Mouse (Mus musculus) frontal cortex, postnatal 36 days (tissue): ENCODE results near the gene Odf3b.

Experiments
- DNase-seq, 2 experiments: peaks; one replicate each; pipeline ENCODE4 v3.0.0; 2022; ENCODE audit warnings: low spot score in 2 of 2

Odf3b gene

DNA sequence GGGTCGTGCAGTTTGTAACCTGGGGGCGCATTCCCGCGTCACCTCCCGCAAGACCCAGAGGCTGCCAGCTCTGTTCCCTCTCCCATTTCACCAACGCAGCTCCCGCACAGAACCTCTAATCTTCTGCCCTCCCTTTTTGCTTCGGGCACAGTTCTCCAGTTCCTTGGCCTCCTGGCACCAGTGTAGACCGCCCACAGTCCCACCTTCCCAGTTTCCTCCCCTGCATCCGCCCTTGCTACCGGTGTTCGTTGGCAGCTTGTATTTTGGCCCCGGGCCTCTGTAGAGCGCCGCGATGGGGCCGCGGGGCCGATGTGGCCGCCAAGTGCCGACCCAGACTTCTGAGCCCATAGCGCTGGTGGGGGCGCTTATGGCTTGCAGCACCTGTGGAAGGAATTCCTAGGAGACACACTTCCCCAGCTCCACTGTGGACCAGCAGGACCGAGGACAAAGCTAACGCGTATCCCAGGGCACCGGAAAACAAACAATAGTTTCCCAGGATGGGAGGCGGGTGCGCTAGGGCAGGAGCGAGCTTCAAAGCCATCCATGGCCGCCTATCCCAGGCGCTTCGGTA is at the start of gene Odf3b:
TSS of gene Odf3b (minus strand) at position 452 of the 571 bp plus-strand sequence.
- no peak for DNase-seq

DNA sequence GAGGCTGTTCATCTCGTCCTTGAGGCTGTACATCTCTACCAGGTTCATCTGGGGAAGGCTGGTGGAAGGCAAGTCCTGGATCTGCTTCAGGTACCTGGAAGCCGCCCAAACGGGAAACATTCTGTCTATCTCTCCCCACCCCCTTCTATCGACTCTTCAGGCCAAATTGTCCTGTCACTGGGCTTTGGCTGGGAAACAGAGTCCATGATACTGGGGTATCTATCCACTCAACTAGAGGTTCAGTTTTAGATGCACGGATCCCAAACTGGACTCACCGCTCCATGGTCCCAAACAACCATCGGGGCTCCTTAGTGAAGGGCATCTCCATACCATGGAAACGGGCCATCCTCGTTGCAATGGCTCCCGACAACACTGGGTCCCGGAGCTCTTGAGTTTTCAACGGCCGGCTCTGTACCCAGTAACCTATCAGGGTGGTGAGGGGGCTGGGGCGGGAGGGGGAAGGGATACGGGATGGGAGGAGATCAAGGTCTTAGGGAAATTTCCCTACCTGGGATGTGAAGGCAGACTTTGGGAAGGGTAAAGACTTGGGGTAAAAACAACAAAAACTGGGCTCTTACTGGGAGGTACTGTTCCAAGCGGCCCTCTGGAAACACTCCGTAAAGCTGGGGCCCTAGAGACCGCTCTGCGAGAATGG is 49.2 kb upstream of the Odf3b start:
- no peak for DNase-seq

DNA sequence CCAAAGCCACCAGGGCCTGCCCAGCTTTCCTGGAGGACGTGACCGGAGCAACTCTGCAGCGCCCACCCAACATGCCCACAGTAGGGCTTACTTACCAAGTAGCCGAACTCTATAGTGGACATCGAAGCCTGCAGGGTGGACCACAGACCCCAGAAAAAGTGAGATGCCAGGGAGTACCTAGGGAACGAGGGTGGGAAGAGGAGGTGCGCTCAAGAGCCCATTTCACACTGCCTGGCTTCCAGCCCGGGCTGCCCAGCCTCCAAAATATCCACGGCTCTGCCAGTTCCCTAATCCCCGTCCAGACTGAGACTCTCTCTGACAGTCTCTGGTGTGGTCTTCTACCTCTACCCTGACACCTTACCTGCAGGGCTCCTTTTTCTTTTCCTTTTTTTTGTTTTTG is 47.6 kb upstream of the Odf3b start:
- DNase-seq: no peak

DNA sequence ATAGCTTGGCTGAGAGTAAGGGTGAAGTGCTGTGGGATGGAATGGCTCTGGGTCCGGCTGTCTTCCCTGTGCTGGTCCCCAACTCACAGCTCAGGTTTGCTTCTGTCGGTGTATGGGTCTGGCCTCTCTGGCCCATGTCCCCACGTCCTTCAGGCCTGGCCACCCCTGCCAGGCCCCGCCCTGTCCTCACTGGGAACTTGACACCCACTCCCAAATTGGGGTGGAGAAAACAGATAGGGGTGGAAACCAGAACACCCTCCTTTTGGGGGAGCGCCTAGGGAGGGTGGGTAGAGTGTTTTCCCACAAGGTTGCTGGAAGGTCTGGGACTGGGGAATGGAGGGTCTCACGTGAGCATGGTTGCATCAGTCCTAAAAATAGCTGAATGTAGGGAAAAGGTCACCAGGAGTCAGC is 46.6 kb upstream of the Odf3b start, which contains the start of gene Cpt1b:
TSS of gene Cpt1b (minus strand) at position 153 of the 411 bp plus-strand sequence.
- DNase-seq: no peak

DNA sequence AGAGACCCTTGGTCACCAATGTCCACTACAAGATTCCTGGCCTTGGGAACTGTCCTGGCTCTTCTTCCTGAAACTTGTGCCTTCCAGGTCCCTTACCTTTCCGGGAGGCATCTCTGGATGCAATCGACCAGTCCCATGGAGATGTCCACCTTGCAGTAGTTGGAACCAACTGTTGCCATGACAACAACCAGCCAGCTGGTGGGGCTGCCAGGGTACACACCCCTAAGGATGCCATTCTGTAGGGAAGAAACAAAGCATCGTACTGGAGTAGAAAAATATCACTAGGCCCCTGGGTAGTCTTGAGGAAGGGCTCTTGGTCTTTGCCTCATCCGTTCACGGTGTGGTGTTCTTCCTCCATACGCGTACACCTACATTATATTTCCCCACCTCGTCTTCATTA is 45.5 kb upstream of the Odf3b start:
- no peak for DNase-seq

DNA sequence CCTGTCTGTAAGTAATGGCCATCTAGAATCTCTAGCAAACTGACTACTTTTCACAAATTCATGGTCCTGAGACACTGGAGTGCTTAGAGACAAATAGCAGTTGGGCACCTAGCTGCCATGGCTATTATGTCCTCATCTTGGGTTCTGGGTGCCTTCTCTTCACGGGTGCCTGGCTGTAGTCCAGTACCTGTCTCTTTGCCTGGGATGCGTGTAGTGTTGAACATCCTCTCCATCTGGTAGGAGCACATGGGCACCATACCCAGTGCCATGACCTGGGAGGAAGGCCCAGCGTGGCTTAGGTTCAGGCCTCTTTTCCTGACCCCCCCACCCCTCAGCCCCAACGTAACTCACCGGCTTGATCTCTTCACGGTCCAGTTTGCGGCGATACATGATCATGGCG is 42.9 kb upstream of the Odf3b start:
- DNase-seq: no peak

DNA sequence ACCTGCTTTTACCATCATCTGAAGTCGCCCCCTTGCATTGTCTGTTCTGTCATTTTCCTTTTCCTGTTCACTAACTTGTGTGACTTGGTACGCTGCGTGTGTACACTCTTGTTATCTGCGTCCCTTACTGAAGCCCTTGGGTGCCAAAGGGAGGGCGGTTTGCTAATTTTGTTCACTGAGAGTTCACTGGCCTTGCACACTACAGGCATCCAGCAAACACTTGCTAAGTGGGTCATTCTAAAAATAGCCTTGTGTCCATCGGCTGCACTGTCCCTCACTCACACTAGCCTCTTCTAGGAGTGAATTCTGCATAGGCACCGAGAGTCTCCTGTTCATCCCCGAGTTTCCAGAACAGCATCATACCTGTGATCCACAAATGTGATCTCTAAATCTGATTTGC is 36.2 kb upstream of the Odf3b start:
- DNase-seq: no peak

DNA sequence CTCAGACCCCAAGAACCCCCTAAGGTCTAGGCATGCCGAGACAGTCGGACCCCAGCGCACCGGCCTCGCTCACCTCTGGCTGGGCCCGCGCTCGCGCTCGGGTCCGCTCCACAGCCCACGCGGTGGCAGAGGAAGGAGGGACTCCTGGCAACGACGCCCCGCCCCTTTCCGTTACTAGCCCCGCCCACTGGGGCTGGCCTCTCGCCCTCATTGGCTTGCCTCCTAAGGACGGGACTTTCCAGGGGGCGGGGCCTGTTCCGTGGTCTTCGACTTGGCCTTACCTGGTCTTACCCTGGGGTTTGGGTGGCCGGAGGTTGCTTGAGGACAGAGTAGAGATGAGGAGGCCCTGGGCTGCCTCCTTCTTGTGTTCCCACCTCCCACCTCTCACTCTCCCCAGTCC is 31.0 kb upstream of the Odf3b start, which contains the start of gene Syce3:
TSS of gene Syce3 (minus strand) at position 386 of the 400 bp plus-strand sequence.
- DNase-seq: no peak

DNA sequence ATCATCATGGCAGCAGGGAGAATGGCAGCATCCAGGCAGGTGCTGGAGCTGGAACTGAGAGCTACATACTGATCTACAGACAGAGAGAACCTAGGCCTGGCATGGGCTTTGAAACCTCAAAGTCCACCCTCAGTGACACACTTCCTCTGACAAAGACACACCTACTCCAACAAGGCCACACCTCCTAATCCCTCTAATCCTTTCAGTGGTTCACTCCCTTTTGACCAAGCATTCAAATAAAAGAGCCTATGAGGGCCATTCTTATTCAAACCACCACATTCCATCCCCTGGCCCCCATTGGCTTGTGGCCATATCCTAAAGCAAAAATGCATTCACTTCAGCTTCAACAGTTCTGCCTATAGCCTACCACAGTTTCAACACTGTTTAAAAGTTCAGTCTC is 27.6 kb upstream of the Odf3b start:
- DNase-seq: no peak

DNA sequence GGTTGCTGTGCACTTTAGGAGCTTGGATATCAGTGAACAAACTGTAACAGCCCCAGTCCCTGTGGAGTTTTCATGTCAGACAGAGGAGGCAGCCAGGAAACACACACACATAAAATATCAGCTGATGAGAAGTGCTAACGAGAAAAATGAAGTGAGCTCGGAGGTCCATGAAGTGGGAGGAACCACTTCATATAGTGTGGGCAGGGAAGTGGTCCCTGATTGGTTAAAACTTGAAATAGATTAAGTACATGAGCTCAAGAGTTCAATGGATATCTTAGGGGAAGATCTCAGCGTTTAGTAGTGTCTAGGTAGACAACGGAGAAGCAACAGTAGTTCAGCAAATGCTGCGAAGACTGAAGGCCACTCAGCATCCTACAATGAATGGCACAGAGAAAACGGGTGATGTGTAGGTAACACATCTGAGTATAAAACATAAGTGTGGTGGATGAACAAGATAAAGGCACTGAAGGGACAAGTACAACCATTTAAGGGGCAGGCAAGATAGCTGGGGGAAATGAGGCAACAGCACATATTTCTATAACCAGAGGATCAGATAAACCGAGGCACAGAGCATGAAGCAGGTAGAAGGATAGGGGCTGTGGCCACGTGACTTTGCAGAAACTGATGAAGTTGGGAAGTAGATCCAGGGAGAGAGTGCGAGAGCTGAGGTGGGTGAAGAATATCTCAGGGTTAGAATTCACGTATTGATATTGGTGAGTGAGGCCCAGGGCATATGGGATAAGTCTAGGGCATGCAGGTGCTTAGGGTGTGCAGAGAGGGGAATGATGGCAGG is 25.9 kb upstream of the Odf3b start:
- DNase-seq: no peak

DNA sequence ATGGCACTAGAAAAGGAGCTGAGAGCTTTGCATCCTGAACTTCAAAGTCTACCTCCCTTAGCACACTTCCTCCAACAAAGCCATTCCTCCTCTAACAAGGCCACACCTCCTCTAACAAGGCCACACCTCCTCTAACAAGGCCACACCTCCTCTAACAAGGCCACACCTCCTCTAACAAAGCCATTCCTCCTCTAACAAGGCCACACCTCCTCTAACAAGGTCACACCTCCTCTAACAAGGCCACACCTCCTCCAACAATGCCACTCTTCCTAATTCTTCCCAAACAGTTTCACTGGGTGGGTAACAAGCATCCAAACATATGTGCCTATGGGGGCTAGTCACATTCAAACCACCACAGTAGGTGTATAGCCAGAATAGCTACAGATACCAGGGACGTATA is 23.4 kb upstream of the Odf3b start:
- DNase-seq: no peak

DNA sequence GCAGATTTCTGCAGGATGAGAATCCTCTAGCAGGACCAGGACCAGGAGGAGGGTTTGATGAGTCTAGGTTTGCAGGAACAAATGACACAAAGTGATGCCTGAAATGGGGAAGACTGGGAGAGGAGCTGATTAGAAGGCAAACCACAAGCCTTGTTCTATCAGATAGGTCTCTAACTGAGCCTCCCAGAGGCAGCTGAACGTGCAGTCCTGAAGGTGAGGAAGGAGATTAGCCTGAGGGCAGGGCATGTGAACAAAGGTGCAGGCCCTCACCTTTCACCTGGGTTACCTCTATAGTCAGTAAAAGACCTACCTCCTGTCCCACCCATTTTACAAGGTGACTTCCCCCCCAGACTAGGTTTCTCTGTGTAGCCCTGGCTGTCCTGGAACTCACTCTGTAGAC is 20.6 kb upstream of the Odf3b start:
- no peak for DNase-seq

DNA sequence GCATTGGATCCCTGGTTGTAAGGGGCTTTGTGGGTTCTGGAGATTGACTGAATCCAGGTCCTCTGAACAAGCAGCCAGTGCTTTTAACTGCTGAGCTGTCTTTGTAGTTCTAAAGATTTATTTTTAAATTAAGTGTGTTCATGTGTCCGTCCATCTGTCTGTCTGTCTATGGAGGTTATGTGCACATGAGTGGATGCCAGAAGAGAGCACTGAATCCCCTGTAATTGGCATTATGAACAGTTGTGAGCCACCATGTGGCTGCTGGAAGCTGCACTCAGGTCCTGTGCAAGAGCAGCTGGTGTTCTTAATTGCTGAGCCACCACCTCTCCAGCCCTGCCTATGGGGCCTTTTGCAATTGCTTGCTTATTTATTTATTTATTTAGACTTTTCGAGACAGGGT is 19.1 kb upstream of the Odf3b start:
- no peak for DNase-seq

DNA sequence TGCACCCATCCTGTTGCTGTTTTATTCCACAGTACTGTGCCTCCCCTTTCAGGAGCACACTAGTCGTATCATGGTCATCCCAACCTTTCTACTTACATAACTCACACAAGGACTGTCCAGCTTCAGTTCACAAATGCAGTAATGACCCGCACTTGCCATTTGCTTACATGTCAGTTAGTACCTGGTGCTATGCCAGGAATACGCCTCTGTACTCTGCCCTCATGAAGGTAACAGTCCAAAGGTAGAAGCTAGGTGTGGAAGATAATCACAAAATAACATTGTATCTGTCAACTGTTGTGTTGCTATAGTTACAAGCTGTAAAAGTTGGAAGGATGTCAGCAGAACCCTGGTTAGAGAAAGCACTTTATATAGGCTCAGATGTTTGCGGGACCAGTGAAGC is 17.8 kb upstream of the Odf3b start:
- DNase-seq: no peak

DNA sequence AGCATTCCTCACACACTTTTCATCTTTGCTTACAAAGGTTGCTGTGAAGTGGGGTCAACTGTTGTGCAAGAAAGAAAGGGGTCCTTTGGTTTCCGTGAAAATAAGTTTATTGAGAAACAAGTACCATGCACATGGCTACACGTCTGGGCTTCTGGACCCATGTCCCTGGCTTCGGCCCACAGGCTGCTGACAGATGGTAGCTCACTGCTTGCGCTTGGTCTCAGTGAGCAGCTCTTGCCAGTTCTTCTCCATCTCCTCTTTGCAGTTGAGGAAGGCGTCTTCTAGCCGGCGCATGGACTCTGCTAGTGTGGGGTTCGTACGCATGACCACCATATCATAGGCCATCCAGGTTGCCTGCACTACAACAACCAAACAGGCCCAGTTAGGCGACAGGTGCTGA is 11.0 kb upstream of the Odf3b start:
- DNase-seq: no peak

DNA sequence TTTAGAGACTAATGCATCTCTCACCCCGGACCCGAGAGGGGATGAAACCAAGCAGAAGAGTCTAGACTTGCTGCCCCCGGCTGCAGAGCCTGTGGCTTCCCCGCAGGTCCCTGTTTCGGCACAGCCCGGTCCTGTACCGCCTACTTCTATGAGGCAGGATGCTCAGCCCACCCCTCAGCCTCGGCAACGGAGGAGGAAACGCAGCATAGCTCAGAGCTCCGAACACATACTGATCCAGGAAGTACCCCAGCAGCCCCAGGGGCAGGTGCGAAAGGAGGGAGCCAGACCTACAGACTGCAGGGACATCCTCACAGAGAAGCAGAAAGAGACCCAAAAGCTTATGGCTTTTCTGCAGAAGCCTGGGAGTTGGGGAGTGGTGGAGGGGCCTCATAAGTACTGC is 8.0 kb upstream of the Odf3b start:
- no peak for DNase-seq

DNA sequence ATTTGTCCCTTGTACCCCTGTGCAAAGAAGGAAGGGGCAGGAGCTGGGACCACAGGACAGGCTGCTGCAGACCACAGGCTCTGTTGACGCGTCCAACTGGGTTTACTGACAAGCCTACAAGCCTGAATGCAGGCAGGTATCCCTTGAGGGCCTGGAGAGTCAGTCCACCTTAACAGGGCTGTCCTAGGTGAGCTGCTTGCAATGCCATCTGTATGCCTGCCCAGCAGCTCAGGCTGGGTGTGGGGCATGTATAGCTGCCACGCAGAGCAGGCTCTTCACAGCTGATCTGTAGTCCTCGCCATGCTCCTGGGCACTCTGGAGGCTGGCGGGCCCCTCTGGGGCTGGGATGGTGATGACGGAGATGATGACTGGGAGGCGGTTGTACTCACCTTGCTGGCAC is 5.5 kb upstream of the Odf3b start, which contains the start of gene Klhdc7b:
TSS of gene Klhdc7b (plus strand) at position 301 of the 400 bp plus-strand sequence.
- no peak for DNase-seq

DNA sequence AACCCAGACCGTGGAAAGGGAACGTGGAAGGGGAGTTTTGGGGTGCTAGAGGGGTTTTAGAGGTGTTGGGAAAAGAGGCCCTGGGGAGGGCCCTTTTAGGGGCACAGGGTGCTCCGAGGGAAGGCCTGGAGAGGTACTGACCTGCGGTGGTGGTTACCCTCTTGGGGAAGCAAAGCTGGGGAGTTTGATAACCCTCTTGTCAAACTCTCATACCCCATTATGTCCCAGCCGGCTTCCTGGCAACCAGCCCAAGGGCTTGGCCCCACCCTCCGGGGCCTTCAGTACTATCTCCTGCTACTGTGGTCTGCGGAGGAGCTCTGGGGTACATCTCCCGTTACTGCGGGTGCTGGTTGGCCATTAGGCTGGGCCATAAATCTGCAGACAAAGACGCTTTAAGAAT is 347 bp upstream of the Odf3b start:
- DNase-seq: no peak

DNA sequence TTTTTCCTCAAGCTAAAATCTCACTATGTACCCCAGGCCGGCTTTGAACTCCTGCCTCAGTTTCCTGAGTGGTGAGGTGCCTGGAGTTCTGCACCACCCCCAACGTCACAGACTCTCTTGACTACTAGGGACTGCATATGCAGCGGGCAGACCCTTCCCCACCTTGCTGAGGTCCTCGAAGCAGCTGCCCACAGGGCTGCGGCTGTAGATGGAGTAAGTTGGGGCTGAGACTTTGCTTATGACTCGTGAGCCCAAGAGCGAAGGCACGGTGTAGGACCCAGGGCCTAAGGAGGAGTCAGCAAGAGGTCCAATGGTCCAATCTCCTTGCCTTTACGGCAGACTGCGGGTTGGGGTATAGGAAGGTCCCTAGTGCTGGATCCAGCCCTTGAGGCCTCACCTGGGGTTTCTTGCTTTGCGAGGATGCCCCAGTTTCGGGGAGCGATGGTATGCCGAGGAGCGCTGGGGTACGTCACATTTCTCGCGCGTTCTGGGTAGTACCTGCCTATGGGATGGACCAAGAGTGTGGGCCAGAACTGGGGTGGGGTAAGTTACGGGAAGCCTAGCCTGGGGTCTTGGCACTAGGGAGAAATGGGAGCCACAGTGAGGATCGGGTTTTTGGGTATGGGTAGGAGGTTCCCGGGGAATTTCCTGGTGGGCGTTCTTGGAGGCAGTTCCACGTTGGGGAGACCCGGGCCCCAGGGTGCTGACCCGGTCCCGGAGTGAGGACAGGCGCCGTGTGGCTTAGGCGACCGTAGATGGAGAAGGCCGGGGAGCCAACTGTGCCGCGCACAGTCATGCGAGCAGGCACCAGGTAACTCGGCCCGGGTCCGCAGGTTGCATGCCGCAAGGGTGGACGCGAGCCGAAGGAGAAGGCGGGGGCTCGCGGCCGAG is 899 bp downstream of the Odf3b start:
- no peak for DNase-seq

DNA sequence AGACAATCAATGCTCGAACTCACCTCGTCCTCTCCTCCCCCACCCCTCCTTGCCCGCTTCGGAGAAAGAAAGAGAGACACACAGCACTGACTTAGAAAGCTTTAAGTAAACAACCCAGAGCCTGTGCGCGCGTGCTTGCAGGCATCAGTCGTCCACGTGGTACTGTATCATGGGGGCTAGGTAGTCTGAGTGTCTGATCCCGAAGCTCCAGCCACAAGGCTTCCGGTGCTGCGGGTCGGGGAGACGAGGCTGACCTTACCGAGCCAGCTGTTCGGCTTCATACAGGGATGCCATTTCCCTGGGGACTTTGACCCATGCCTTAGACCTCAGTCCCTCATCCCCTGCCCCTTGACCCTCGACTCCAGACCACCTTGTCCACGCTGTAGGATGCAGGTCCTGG is 1.7 kb downstream of the Odf3b start:
- no peak for DNase-seq

DNA sequence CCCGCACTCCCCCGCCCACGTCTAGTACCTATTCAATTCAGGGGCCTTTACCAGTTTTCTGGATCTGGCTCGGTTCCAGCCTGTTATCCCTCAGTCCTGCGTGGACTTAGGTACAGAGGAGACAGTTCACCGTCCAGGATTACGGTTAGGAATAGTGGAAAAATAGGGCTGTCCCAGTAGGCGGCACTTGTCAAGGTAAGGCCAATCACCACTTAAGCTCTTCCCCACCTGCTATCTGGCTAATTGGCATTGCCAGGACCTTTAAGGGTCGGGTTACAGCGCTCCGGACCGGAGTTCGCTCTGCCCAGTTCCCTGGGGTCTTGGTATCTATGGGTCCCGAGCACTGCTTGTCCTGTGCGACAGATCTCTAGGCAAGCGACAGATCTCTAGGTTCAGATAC is 2.1 kb downstream of the Odf3b start, which contains the start of gene Tymp:
TSS of gene Tymp (minus strand) at position 83 of the 400 bp plus-strand sequence.
- DNase-seq: no peak

DNA sequence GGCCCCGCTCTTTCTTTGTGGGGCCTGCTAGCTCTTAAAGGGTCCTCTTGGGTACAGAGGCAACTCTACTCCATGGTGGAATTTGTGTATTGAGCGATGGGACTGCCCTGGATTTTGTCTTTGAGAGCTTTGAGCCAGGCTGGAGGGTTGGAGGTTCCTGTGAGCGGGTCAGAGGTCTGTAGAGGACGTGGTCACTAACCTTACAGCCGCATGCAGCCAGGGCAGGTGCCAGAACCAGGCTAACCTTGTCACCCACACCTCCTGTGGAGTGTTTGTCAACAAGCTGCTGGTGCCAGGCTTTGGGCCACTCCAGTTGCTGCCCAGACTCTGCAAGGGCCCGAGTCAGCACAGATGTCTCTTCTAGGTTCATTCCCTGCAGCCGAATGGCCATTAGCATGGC is 3.0 kb downstream of the Odf3b start:
- DNase-seq: no peak
